Mouse (Mus musculus): Measurements from ENCODE around the gene Gm813. TPM values are rescaled to one million over a fixed set of nuclear protein-coding genes. Genes with fewer than 3 reads are reported as not detected.
A peak's percentile ranks its signal among the peaks of the same experiment; 100 is the strongest.
"Not testable (repeated sequence)": the region's sequence is repeated elsewhere in the genome, so short reads cannot be mapped to it uniquely, and the experiment has no call there.

Gene Gm813
- polyA plus RNA-seq (2014; fragmentation: Nextera tagmentation; extraction: Ambion mirVana): not detected in 2 replicates

DNA sequence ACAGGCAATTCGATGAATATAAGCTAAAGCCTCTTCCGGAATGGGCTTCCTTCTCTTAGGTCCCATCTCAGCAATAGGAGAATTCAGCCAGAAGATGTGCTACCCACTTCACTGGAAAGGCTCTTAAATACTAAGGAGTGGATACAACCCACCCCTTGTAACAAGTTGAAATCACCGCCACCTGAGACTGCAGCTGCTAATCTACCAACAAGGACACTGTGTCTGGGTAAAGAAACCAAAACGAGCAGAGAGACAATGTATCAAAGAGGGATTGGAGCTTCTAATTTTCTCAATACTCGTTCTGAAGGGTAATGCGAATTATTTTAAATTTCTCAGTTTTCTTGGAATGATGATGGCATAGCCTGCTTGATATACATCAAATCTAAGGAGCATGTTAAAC is at the start of gene Gm813:
Gene Gm813, minus strand, starts transcription at position 101 of the 400 bp plus-strand sequence.
- DNase-seq (ENCODE audit: low spot score) (no peak), ATAC-seq (replicated peaks; ENCODE audit: low FRiP score, low TSS enrichment, low read depth) (no peak)
- no peak within 1 kb of the TSS for H3K27ac ChIP-seq (ENCODE audit: low read depth)
- H3K9ac ChIP-seq (ENCODE audit: low read length): no peak within 1 kb of the TSS
- H3K4me1 ChIP-seq (replicated peaks; ENCODE audit: control insufficient read depth, insufficient read depth, low read length): no peaks in the 10 kb centered on the region
- no peaks in the 10 kb centered on the region for H3K9me3 ChIP-seq (ENCODE audit: control insufficient read depth, low read length)
- no peaks in the 10 kb centered on the region for H3K27me3 ChIP-seq (replicated peaks; ENCODE audit: control insufficient read depth, insufficient read depth, low read length)
- no peak within 1 kb of the TSS for H3K4me3 ChIP-seq (ENCODE audit: low read depth, low read length)
- H3K36me3 ChIP-seq (ENCODE audit: control insufficient read depth, insufficient read depth, low read length): no peaks in the 10 kb centered on the region
- WGBS: 91% methylated on average over 6 of the region's 6 CpGs
- H3K4me2 ChIP-seq (ENCODE audit: low read length): no peak within 1 kb of the TSS

DNA sequence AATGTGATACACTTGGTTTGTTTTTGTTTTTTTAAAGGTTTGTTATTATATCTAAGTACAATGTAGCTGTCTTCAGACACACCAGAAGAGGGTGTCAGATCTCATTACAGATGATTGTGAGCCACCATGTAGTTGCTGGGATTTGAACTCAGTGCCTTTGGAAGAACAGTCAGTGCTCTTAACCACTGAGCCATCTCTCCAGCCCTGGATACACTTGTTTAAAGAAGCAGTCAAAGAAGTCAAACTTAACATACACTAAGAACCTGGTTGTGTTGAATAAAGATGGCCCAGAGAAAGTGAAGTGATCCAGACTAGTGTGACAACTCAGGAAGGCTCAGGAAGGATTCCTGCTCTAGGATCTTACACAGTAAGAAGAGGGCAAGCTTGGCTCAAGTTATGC is 48.4 kb upstream of the Gm813 start:
- DNase-seq (ENCODE audit: low spot score); H3K4me3 ChIP-seq (ENCODE audit: low read depth, low read length); H3K36me3 ChIP-seq (ENCODE audit: control insufficient read depth, insufficient read depth, low read length); H3K27ac ChIP-seq (ENCODE audit: low read depth); H3K9me3 ChIP-seq (ENCODE audit: control insufficient read depth, low read length); H3K27me3 ChIP-seq (replicated peaks; ENCODE audit: control insufficient read depth, insufficient read depth, low read length); ATAC-seq (replicated peaks; ENCODE audit: low FRiP score, low TSS enrichment, low read depth); H3K9ac ChIP-seq (ENCODE audit: low read length); H3K4me2 ChIP-seq (ENCODE audit: low read length); H3K4me1 ChIP-seq (replicated peaks; ENCODE audit: control insufficient read depth, insufficient read depth, low read length): not testable (repeated sequence)

DNA sequence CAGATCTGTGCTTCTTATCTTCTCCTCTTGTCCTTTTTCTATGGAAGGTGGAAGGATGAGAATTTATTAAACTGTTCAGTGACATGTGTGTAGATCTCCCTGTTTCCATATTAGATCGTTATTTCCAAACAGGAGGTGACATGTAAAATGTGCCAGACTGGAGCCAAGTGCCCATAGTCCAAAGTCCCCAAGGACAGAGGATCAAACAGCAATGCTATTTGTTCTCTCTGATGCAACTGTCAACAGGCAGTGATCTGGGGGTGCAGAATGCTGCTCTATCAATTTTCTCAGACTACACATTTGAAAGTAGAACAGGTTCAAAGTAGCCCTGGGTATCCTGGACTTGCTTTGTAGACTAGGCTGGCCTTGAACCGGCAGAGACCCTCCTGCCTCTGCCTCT is 47.0 kb upstream of the Gm813 start:
- Histone ChIP-seq H3K27ac (ENCODE audit: low read depth) (no peak overlapping the region), H3K27me3 (replicated peaks; ENCODE audit: control insufficient read depth, insufficient read depth, low read length) (no peaks in the 10 kb centered on the region), H3K9ac (ENCODE audit: low read length) (no peak overlapping the region), H3K9me3 (ENCODE audit: control insufficient read depth, low read length) (no peaks in the 10 kb centered on the region), H3K4me1 (replicated peaks; ENCODE audit: control insufficient read depth, insufficient read depth, low read length) (no peaks in the 10 kb centered on the region), H3K4me3 (ENCODE audit: low read depth, low read length) (no peak overlapping the region), H3K36me3 (ENCODE audit: control insufficient read depth, insufficient read depth, low read length) (no peaks in the 10 kb centered on the region), H3K4me2 (ENCODE audit: low read length) (no peak overlapping the region)
- 82% methylated on average over 2 of the region's 2 CpGs for WGBS
- ATAC-seq (replicated peaks; ENCODE audit: low FRiP score, low TSS enrichment, low read depth) (no peak), DNase-seq (ENCODE audit: low spot score) (no peak)

DNA sequence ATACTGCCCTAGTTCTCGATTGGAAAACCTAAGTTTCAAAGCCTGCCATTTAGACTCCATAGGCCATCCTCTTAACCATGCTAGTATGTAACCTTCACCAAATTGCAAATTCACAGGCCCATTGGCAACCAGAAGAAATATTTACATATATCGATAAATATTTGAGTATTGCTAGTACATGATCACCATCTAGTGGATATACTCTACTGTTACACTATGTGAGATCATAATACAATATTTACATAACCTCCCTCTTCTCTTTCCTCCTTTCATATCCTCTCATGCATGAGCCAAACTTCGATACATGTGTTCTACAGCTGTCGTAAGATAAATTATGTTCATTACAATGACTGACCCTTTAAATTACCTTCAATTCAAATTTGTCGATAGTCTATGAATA is 46.2 kb upstream of the Gm813 start:
- no peak for DNase-seq (ENCODE audit: low spot score)
- WGBS: 61% methylated on average over 5 of the region's 5 CpGs

DNA sequence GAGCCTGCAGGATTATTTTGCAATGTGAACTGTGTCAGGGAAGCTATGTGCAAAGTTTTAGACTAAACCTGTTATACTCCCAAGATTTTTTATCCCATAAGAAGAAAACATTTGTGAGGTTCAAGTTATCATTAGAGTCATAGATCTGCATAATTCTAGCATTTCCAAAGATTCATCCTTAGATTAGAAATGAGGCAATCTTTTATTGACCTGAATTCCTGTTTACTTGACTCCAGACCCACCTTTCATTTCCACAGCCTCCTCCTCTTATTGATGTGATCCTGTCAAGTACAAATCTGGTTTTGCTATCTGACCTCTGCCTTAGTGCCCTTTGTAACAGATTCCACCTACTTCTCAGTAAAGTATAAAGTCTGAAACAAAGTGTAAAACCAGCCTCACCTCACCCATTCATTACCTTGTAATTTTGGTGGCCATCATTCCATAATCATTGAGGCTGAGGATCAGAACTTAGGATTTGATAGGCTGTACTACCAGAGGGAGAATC is 45.6 kb upstream of the Gm813 start:
- Histone ChIP-seq H3K9ac (ENCODE audit: low read length) (no peak overlapping the region), H3K4me3 (ENCODE audit: low read depth, low read length) (no peak overlapping the region), H3K27ac (ENCODE audit: low read depth) (no peak overlapping the region), H3K9me3 (ENCODE audit: control insufficient read depth, low read length) (no peaks in the 10 kb centered on the region), H3K4me2 (ENCODE audit: low read length) (no peak overlapping the region), H3K36me3 (ENCODE audit: control insufficient read depth, insufficient read depth, low read length) (no peaks in the 10 kb centered on the region), H3K4me1 (replicated peaks; ENCODE audit: control insufficient read depth, insufficient read depth, low read length) (no peaks in the 10 kb centered on the region), H3K27me3 (replicated peaks; ENCODE audit: control insufficient read depth, insufficient read depth, low read length) (no peaks in the 10 kb centered on the region)
- no peak for ATAC-seq (replicated peaks; ENCODE audit: low FRiP score, low TSS enrichment, low read depth)
- DNase-seq (ENCODE audit: low spot score): no peak

More for the DNA sequence above, 46.2 kb upstream of the Gm813 start:
- Histone ChIP-seq H3K9ac (ENCODE audit: low read length) (no peak overlapping the region), H3K27me3 (replicated peaks; ENCODE audit: control insufficient read depth, insufficient read depth, low read length) (no peaks in the 10 kb centered on the region), H3K36me3 (ENCODE audit: control insufficient read depth, insufficient read depth, low read length) (no peaks in the 10 kb centered on the region), H3K4me1 (replicated peaks; ENCODE audit: control insufficient read depth, insufficient read depth, low read length) (no peaks in the 10 kb centered on the region), H3K4me3 (ENCODE audit: low read depth, low read length) (no peak overlapping the region), H3K27ac (ENCODE audit: low read depth) (no peak overlapping the region), H3K9me3 (ENCODE audit: control insufficient read depth, low read length) (no peaks in the 10 kb centered on the region), H3K4me2 (ENCODE audit: low read length) (no peak overlapping the region)
- peak; percentile 52; the same call in 1 of the 2 replicates for ATAC-seq (replicated peaks; ENCODE audit: low FRiP score, low TSS enrichment, low read depth)

DNA sequence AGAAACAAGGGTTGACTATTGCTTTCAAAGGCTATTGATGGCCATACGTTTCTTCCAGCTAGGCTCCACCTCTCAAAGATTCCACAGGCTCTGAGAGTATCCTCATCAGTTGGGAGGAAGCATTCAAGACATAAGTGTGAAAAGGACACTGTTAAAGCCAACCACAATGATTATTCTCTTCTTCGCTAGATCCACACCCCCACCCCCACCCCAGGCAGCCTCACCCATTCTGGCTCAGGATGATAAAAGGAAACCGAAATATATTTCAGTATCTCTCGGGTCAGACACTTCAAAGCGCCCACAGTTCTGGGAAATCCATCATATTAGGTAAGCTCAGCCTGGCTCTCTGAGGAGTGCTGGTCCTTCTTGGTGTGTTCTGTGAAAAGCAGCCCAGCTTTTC is 45.0 kb upstream of the Gm813 start:
- no peak for ATAC-seq (replicated peaks; ENCODE audit: low FRiP score, low TSS enrichment, low read depth)
- Histone ChIP-seq H3K36me3 (ENCODE audit: control insufficient read depth, insufficient read depth, low read length) (no peaks in the 10 kb centered on the region), H3K27me3 (replicated peaks; ENCODE audit: control insufficient read depth, insufficient read depth, low read length) (no peaks in the 10 kb centered on the region), H3K4me2 (ENCODE audit: low read length) (no peak overlapping the region), H3K27ac (ENCODE audit: low read depth) (no peak overlapping the region), H3K4me3 (ENCODE audit: low read depth, low read length) (no peak overlapping the region), H3K4me1 (replicated peaks; ENCODE audit: control insufficient read depth, insufficient read depth, low read length) (no peaks in the 10 kb centered on the region), H3K9ac (ENCODE audit: low read length) (no peak overlapping the region), H3K9me3 (ENCODE audit: control insufficient read depth, low read length) (no peaks in the 10 kb centered on the region)
- DNase-seq (ENCODE audit: low spot score): no peak
- WGBS: 76% methylated on average over 5 of the region's 5 CpGs

DNA sequence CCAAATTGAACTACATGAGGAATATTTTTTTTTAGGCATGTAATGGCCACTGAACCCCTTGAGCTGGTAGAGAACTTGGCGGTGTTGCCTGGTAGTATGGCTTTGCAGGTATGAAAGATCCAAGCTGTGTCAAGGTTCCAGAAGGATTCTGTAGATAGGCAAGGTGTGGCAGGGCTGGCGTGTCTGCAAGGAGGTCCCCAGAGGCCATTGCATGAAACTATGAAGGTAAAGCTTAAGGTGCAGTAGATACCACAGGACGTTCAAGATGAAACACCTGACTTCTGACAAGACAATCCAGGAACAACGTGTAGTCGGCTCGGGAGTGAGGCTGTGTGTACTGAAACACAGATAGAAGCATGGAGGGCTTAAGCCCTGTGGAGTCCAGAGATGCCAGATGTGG is 41.9 kb upstream of the Gm813 start:
- H3K27me3 ChIP-seq (replicated peaks; ENCODE audit: control insufficient read depth, insufficient read depth, low read length): no peaks in the 10 kb centered on the region
- WGBS: 85% methylated on average over 6 of the region's 6 CpGs
- no peak overlapping the region for H3K27ac ChIP-seq (ENCODE audit: low read depth)
- H3K4me2 ChIP-seq (ENCODE audit: low read length): no peak overlapping the region
- no peaks in the 10 kb centered on the region for H3K36me3 ChIP-seq (ENCODE audit: control insufficient read depth, insufficient read depth, low read length)
- no peaks in the 10 kb centered on the region for H3K9me3 ChIP-seq (ENCODE audit: control insufficient read depth, low read length)
- H3K4me3 ChIP-seq (ENCODE audit: low read depth, low read length): no peak overlapping the region
- no peaks in the 10 kb centered on the region for H3K4me1 ChIP-seq (replicated peaks; ENCODE audit: control insufficient read depth, insufficient read depth, low read length)
- DNase-seq (ENCODE audit: low spot score) (no peak), ATAC-seq (replicated peaks; ENCODE audit: low FRiP score, low TSS enrichment, low read depth) (no peak)
- no peak overlapping the region for H3K9ac ChIP-seq (ENCODE audit: low read length)

DNA sequence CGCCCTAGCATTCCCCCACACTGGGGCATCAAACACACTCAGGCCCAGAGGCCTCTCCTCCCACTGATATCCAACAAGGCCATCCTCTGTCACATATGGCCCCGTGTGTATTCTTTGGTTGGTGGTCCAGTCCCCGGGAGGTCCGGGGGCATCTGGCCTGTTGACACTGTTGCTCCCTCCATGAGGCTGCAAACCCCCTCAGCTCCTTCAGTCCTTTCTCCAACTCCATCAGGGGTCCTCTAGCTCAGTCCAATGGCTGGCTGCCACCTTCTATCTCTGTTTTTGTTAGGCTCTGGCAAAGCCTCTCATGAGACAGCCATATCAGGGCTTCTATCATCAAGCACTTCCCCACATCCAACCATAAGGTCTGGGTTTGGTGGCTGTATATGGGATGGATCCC is 39.7 kb upstream of the Gm813 start:
- Histone ChIP-seq H3K9ac (ENCODE audit: low read length) (no peak overlapping the region), H3K4me2 (ENCODE audit: low read length) (no peak overlapping the region), H3K27me3 (replicated peaks; ENCODE audit: control insufficient read depth, insufficient read depth, low read length) (no peaks in the 10 kb centered on the region), H3K36me3 (ENCODE audit: control insufficient read depth, insufficient read depth, low read length) (no peaks in the 10 kb centered on the region), H3K27ac (ENCODE audit: low read depth) (no peak overlapping the region), H3K4me1 (replicated peaks; ENCODE audit: control insufficient read depth, insufficient read depth, low read length) (no peaks in the 10 kb centered on the region), H3K9me3 (ENCODE audit: control insufficient read depth, low read length) (no peaks in the 10 kb centered on the region), H3K4me3 (ENCODE audit: low read depth, low read length) (no peak overlapping the region)
- 86% methylated on average over 4 of the region's 4 CpGs for WGBS
- DNase-seq (ENCODE audit: low spot score): no peak
- ATAC-seq (replicated peaks; ENCODE audit: low FRiP score, low TSS enrichment, low read depth): no peak

DNA sequence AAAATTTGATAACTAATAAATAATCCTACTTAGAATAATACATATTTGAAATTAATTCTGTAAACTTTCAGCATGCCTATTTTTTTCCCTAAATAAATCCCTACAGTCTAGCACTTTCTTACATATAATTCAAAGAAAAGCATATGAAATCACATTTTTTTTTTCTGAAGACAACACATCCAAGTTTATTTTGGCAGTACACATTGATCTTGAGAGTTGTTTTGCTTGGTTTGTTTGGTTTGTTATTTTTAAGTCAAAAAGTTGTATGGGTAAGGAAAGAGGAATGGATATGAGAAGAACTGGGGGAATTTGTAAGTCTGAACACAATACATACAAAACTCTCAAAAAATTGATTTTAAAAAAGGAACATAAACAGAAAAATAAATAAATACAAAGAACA is 39.0 kb upstream of the Gm813 start:
- no peaks in the 10 kb centered on the region for H3K9me3 ChIP-seq (ENCODE audit: control insufficient read depth, low read length)
- DNase-seq (ENCODE audit: low spot score): no peak
- H3K4me3 ChIP-seq (ENCODE audit: low read depth, low read length): no peak overlapping the region
- no peak for ATAC-seq (replicated peaks; ENCODE audit: low FRiP score, low TSS enrichment, low read depth)
- H3K27me3 ChIP-seq (replicated peaks; ENCODE audit: control insufficient read depth, insufficient read depth, low read length): no peaks in the 10 kb centered on the region
- no peaks in the 10 kb centered on the region for H3K36me3 ChIP-seq (ENCODE audit: control insufficient read depth, insufficient read depth, low read length)
- H3K27ac ChIP-seq (ENCODE audit: low read depth): no peak overlapping the region
- H3K4me1 ChIP-seq (replicated peaks; ENCODE audit: control insufficient read depth, insufficient read depth, low read length): no peaks in the 10 kb centered on the region
- no peak overlapping the region for H3K4me2 ChIP-seq (ENCODE audit: low read length)
- H3K9ac ChIP-seq (ENCODE audit: low read length): no peak overlapping the region

All from intestine, embryonic 14.5 days (tissue).